Mouse (Mus musculus): ENCODE data around the gene Lipt1.

The Lipt1 gene

GRCm38 (mm10) chr1:37871704-37872103 lies at the start of gene Lipt1:
Gene Lipt1, plus strand, starts transcription at chr1:37871738.
- DNase-seq (ENCODE audit: low spot score), result no peak

GRCm38 (mm10) chr1:37831681-37832080 lies 39.9 kb upstream of the Lipt1 start:
- no peak for DNase-seq (ENCODE audit: low spot score)

GRCm38 (mm10) chr1:37846878-37847277 lies 24.7 kb upstream of the Lipt1 start:
- DNase-seq (ENCODE audit: low spot score), result no peak

- no peak for DNase-seq (ENCODE audit: low spot score)
These were observed 20.8 kb upstream of the Lipt1 start for GRCm38 (mm10) chr1:37850696-37851095.

- DNase-seq (ENCODE audit: low spot score), result peak; percentile 96
These were observed 6.8 kb upstream of the Lipt1 start for GRCm38 (mm10) chr1:37864511-37865400.

GRCm38 (mm10) chr1:37865401-37866215 lies 5.9 kb upstream of the Lipt1 start:
- no peak for DNase-seq (ENCODE audit: low spot score)

GRCm38 (mm10) chr1:37866286-37866685 lies 5.3 kb upstream of the Lipt1 start, which contains the start of gene Tsga10:
Gene Tsga10, minus strand, starts transcription at chr1:37866429.
- no peak for DNase-seq (ENCODE audit: low spot score)

GRCm38 (mm10) chr1:37867056-37867455 lies 4.5 kb upstream of the Lipt1 start:
- no peak for DNase-seq (ENCODE audit: low spot score)

- DNase-seq (ENCODE audit: low spot score), result no peak
These were observed 3.7 kb upstream of the Lipt1 start for GRCm38 (mm10) chr1:37867684-37868322.

- DNase-seq (ENCODE audit: low spot score), result no peak
These were observed 2.9 kb upstream of the Lipt1 start for GRCm38 (mm10) chr1:37868640-37869039.

GRCm38 (mm10) chr1:37869362-37869761 lies 2.2 kb upstream of the Lipt1 start:
- DNase-seq (ENCODE audit: low spot score), result no peak

- DNase-seq (ENCODE audit: low spot score), result no peak
These were observed 861 bp downstream of the Lipt1 start for GRCm38 (mm10) chr1:37872131-37873067.

- DNase-seq (ENCODE audit: low spot score), result no peak
These were observed 1.6 kb downstream of the Lipt1 start for GRCm38 (mm10) chr1:37873157-37873556.

GRCm38 (mm10) chr1:37877736-37878460 lies 6.4 kb downstream of the Lipt1 start:
- no peak for DNase-seq (ENCODE audit: low spot score)

GRCm38 (mm10) chr1:37883411-37883810 lies 11.9 kb downstream of the Lipt1 start:
- DNase-seq (ENCODE audit: low spot score), result no peak

GRCm38 (mm10) chr1:37884451-37884850 lies 12.9 kb downstream of the Lipt1 start:
- DNase-seq (ENCODE audit: low spot score), result no peak

- DNase-seq (ENCODE audit: low spot score), result no peak
These were observed 17.7 kb downstream of the Lipt1 start for GRCm38 (mm10) chr1:37889206-37889605.

- peak; percentile 40 for DNase-seq (ENCODE audit: low spot score)
These were observed 18.6 kb downstream of the Lipt1 start, which contains the start of the genes Mitd1 and Mrpl30 for GRCm38 (mm10) chr1:37890025-37890652. Gene Mitd1, minus strand, starts transcription at chr1:37890411. Gene Mrpl30, plus strand, starts transcription at chr1:37890477.

GRCm38 (mm10) chr1:37891400-37891799 lies 19.9 kb downstream of the Lipt1 start:
- no peak for DNase-seq (ENCODE audit: low spot score)

GRCm38 (mm10) chr1:37894606-37895005 lies 23.1 kb downstream of the Lipt1 start:
- no peak for DNase-seq (ENCODE audit: low spot score)
